Mouse (Mus musculus) midbrain, postnatal 0 days (tissue): Measurements from ENCODE around the gene Cul4a. TPM values are rescaled to one million over a fixed set of nuclear protein-coding genes. Genes with fewer than 3 reads are reported as not detected.
"Not testable (repeated sequence)": the region's sequence is repeated elsewhere in the genome, so short reads cannot be mapped to it uniquely, and the experiment has no call there.

Experiments
- ATAC-seq: fragments of 200-750 bp; cut with Nextera tagmentation; 2 replicates; pipeline ENCODE4 v1.8.0; 2017; ENCODE audit warnings: moderate number of reproducible peaks, mild to moderate bottlenecking, moderate TSS enrichment, moderate library complexity; ENCODE audit not compliant: low FRiP score
- DNase-seq: peaks from one replicate; pipeline ENCODE4 v3.0.0-alpha.2; 2015; ENCODE audit warnings: low spot score
- H3K27ac ChIP-seq: fragments of 300-500 bp; sonication (generic); 2 replicates; pipeline ENCODE4 v1.5.1; 2014; ENCODE audit warnings: low read depth, mild to moderate bottlenecking, low read length, mixed read lengths
- H3K27me3 ChIP-seq: fragments of 300-500 bp; sonication (generic); 2 replicates; pipeline ENCODE4 v1.6.1; 2014; ENCODE audit warnings: low read length, control low read depth, mixed read lengths; ENCODE audit not compliant: insufficient read depth
- H3K36me3 ChIP-seq: fragments of 300-500 bp; sonication (generic); 2 replicates; pipeline ENCODE4 v1.6.1; 2014; ENCODE audit warnings: low read length, control low read depth, mixed read lengths; ENCODE audit not compliant: insufficient read depth
- H3K4me1 ChIP-seq: fragments of 300-500 bp; sonication (generic); 2 replicates; pipeline ENCODE4 v1.6.1; 2014; ENCODE audit warnings: mild to moderate bottlenecking, control low read depth, antibody characterized with exemption, low read length, mixed read lengths; ENCODE audit not compliant: insufficient read depth
- H3K4me2 ChIP-seq: fragments of 300-500 bp; sonication (generic); 2 replicates; pipeline ENCODE4 v1.6.1; 2014; ENCODE audit warnings: low read depth, mild to moderate bottlenecking, low read length, mixed read lengths; ENCODE audit not compliant: poor library complexity, severe bottlenecking
- H3K4me3 ChIP-seq: fragments of 300-500 bp; sonication (generic); 2 replicates; pipeline ENCODE4 v1.5.1; 2014; ENCODE audit warnings: low read depth, mild to moderate bottlenecking, low read length, moderate library complexity
- H3K9ac ChIP-seq: fragments of 300-500 bp; sonication (generic); replicated peaks from 2 replicates; pipeline ENCODE4 v1.6.1; 2014; ENCODE audit warnings: mild to moderate bottlenecking, low read length, moderate library complexity, mixed read lengths; ENCODE audit not compliant: poor library complexity, severe bottlenecking
- H3K9me3 ChIP-seq: fragments of 300-500 bp; sonication (generic); 2 replicates; pipeline ENCODE4 v1.6.1; 2016; ENCODE audit warnings: low read length, control low read depth
- CTCF ChIP-seq: IDR thresholded peaks from 2 replicates; pipeline ENCODE4 v1.5.1; 2016; ENCODE audit warnings: antibody characterized with exemption, mild to moderate bottlenecking
- WGBS: fragments of 180-500 bp; shearing (Covaris S2); extraction: QIAGEN DNeasy Blood & Tissue Kit; methylation state at CpG from one replicate; pipeline ENCODE4 v1.1.7; 2014; 5-methylcytosine and 5-hydroxymethylcytosine counted together
- polyA plus RNA-seq: library from polyadenylated mRNA; unstranded; fragments of >200 nt; fragmentation: Nextera tagmentation; extraction: Ambion mirVana; gene quantifications from 2 replicates; pipeline ENCODE4 v1.2.1, GENCODE M21; 2015
- total RNA-seq: library from RNA; depleted of rRNA; stranded (reverse); fragments of >200 nt; gene quantifications from 2 replicates; pipeline ENCODE4 v1.2.3, GENCODE M21; 2014; rRNA removed

Cul4a gene
- total RNA-seq = 100 and 106 TPM in 2 replicates
- polyA plus RNA-seq = 57.3 and 59.3 TPM in 2 replicates

GRCm38 (mm10) chr8:13105087-13105881 lies at the start of gene Cul4a, which contains the start of gene Pcid2:
Gene Cul4a, plus strand, starts transcription at chr8:13105621.
Gene Pcid2, minus strand, starts transcription at chr8:13105459.
- H3K27ac ChIP-seq = peak within 1 kb of the TSS; percentile 97
- ATAC-seq (peak; percentile 94), DNase-seq (peak; percentile 98)
- TF ChIP-seq CTCF = peak; percentile 82
- no peaks in the 10 kb centered on the region for H3K27me3 ChIP-seq
- no peaks in the 10 kb centered on the region for H3K9me3 ChIP-seq
- peak within 1 kb of the TSS; percentile 98 for H3K4me3 ChIP-seq
- no peaks in the 10 kb centered on the region for H3K36me3 ChIP-seq
- H3K4me1 ChIP-seq = peaks cover 7% of the 10 kb centered on the region; the same call in 1 of the 2 replicates
- peak within 1 kb of the TSS; percentile 90 for H3K4me2 ChIP-seq
- peak within 1 kb of the TSS; percentile 95 for H3K9ac ChIP-seq
- WGBS = under 1% methylated on average over 64 of the region's 87 CpGs

- Histone ChIP-seq H3K36me3 (no peaks in the 10 kb centered on the region), H3K4me1 (no peaks in the 10 kb centered on the region), H3K4me2 (no peak overlapping the region), H3K9ac (no peak overlapping the region), H3K27ac (no peak overlapping the region), H3K4me3 (no peak overlapping the region), H3K9me3 (no peaks in the 10 kb centered on the region), H3K27me3 (no peaks in the 10 kb centered on the region)
- TF ChIP-seq CTCF = no peak
- 88% methylated on average over 4 of the region's 4 CpGs for WGBS
- DNase-seq (no peak), ATAC-seq (no peak)
Measured at GRCm38 (mm10) chr8:13057351-13057750, 48.1 kb upstream of the Cul4a start.

- ATAC-seq = no peak
- Histone ChIP-seq H3K4me2 (no peak within 1 kb of the TSS), H3K27me3 (no peaks in the 10 kb centered on the region), H3K4me1 (no peaks in the 10 kb centered on the region), H3K9ac (no peak within 1 kb of the TSS), H3K9me3 (no peaks in the 10 kb centered on the region), H3K36me3 (no peaks in the 10 kb centered on the region), H3K27ac (no peak within 1 kb of the TSS), H3K4me3 (no peak within 1 kb of the TSS)
- no peak for DNase-seq
- WGBS = 83% methylated on average over 17 of the region's 17 CpGs
- TF ChIP-seq CTCF = no peak
Measured at GRCm38 (mm10) chr8:13060441-13061150, 44.8 kb upstream of the Cul4a start, which contains the start of gene Proz. Gene Proz, plus strand, starts transcription at chr8:13060914.

DNA sequence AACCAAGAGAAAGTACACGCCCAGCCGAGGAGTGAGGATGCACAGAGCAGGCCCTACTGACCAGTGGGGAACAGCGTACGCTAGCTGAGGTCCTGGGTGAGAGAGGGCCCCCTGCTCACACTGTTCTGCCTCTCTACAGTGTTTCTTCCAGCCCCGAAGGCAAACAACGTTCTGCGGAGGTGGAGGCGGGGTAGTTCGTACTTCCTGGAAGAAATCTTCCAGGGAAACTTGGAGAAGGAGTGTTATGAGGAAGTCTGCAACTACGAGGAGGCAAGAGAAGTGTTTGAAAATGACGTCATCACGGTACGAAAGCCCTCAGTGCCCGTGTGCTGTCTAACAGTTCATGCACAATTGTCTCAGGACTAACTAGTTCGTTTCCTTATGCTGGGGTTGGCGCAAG lies 42.3 kb upstream of the Cul4a start:
- 79% methylated on average over 16 of the region's 16 CpGs for WGBS
- Histone ChIP-seq H3K27ac (no peak overlapping the region), H3K4me1 (no peaks in the 10 kb centered on the region), H3K4me3 (no peak overlapping the region), H3K9ac (no peak overlapping the region), H3K9me3 (no peaks in the 10 kb centered on the region), H3K27me3 (no peaks in the 10 kb centered on the region), H3K36me3 (no peaks in the 10 kb centered on the region), H3K4me2 (no peak overlapping the region)
- TF ChIP-seq CTCF = no peak
- no peak for DNase-seq
- ATAC-seq = no peak

- Histone ChIP-seq H3K27me3 (no peaks in the 10 kb centered on the region), H3K36me3 (peaks cover 32% of the 10 kb centered on the region), H3K4me3 (no peak overlapping the region), H3K4me1 (no peaks in the 10 kb centered on the region), H3K9me3 (no peaks in the 10 kb centered on the region), H3K27ac (no peak overlapping the region), H3K4me2 (no peak overlapping the region), H3K9ac (no peak overlapping the region)
- WGBS = 95% methylated on average over 11 of the region's 11 CpGs
- ATAC-seq (no peak), DNase-seq (no peak)
- no peak for TF ChIP-seq CTCF
Measured at GRCm38 (mm10) chr8:13073255-13073654, 32.2 kb upstream of the Cul4a start.

DNA sequence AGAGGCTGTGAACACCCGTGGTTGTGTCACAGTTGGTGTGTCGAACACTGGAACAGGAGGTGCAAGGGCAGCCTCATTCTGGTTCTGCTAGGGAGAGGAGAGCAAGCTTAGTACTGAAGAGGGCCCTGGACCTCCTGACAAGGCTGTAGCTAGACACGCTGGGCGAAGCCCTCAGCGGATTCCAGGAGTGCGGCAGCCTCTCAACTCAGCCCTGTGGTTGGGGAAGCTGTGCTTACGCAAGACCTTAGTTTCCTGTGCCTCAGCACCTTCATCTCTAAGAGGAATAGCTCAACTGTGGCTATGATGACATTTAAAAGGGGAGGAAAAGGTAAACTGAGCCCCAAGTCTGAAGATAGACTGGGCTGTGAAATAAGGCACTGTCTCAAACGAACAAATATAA lies 30.4 kb upstream of the Cul4a start:
- DNase-seq (no peak), ATAC-seq (no peak)
- H3K4me2 ChIP-seq = no peak overlapping the region
- H3K4me1 ChIP-seq = no peaks in the 10 kb centered on the region
- H3K36me3 ChIP-seq = peaks cover 49% of the 10 kb centered on the region
- H3K9ac ChIP-seq = no peak overlapping the region
- H3K4me3 ChIP-seq = no peak overlapping the region
- no peaks in the 10 kb centered on the region for H3K27me3 ChIP-seq
- TF ChIP-seq CTCF = no peak
- WGBS = 98% methylated on average over 8 of the region's 8 CpGs
- no peak overlapping the region for H3K27ac ChIP-seq
- H3K9me3 ChIP-seq = no peaks in the 10 kb centered on the region

GRCm38 (mm10) chr8:13075579-13075978 lies 29.8 kb upstream of the Cul4a start:
- H3K4me3 ChIP-seq, DNase-seq, H3K4me1 ChIP-seq, H3K9ac ChIP-seq, H3K27me3 ChIP-seq, H3K27ac ChIP-seq, H3K4me2 ChIP-seq, ATAC-seq, H3K9me3 ChIP-seq: not testable (repeated sequence)
- WGBS = 95% methylated on average over 1 of the region's 1 CpGs
- peaks cover 54% of the 10 kb centered on the region for H3K36me3 ChIP-seq
